Mouse (Mus musculus) megakaryocyte, embryonic 14.5 days (primary cell): ENCODE results near the gene Rbms3. TPM values are rescaled to one million over a fixed set of nuclear protein-coding genes. Genes with fewer than 3 reads are reported as not detected.
A peak's percentile ranks its signal among the peaks of the same experiment; 100 is the strongest.

Experiments
- H3K27me3 ChIP-seq: replicated peaks from 2 replicates; pipeline ENCODE3; 2012; ENCODE audit warnings: inconsistent platforms
- H3K36me3 ChIP-seq: replicated peaks from 2 replicates; pipeline ENCODE3; 2012; ENCODE audit warnings: low read length, inconsistent platforms, mixed read lengths
- H3K4me1 ChIP-seq: 2 replicates; pipeline ENCODE4 v1.6.1; 2012; ENCODE audit warnings: inconsistent platforms
- H3K4me3 ChIP-seq: replicated peaks from 2 replicates; pipeline ENCODE3; 2012; ENCODE audit warnings: moderate library complexity, mild to moderate bottlenecking, inconsistent platforms
- H3K9me3 ChIP-seq: 2 replicates; pipeline ENCODE4 v1.6.1; 2012; ENCODE audit warnings: inconsistent platforms
- FLI1 ChIP-seq: IDR thresholded peaks from 2 replicates; pipeline ENCODE4 v1.6.1; 2012; ENCODE audit warnings: low read length, inconsistent platforms, mixed read lengths
- GATA1 ChIP-seq: IDR thresholded peaks from 3 replicates; pipeline ENCODE4 v1.6.1; 2012; ENCODE audit warnings: mixed read lengths, low read length, inconsistent platforms, borderline replicate concordance
- polyA plus RNA-seq: library from polyadenylated mRNA; stranded (reverse); fragments of >175 nt; gene quantifications from 2 replicates; pipeline ENCODE4 v1.2.3, GENCODE M21; 2012; ENCODE audit warnings: low replicate concordance; ENCODE audit not compliant: insufficient read depth

Gene Rbms3
- polyA plus RNA-seq, 1 experiment = not detected

GRCm38 (mm10) chr9:116676445-116676844 is 953.3 kb downstream of the Rbms3 start:
- Histone ChIP-seq H3K4me1 (no peaks in the 10 kb centered on the region), H3K4me3 (no peak overlapping the region)

GRCm38 (mm10) chr9:116674191-116674590 is 955.5 kb downstream of the Rbms3 start:
- no peaks in the 10 kb centered on the region for H3K4me1 ChIP-seq
- H3K27me3 ChIP-seq = no peaks in the 10 kb centered on the region
- no peaks in the 10 kb centered on the region for H3K36me3 ChIP-seq
- peaks cover 28% of the 10 kb centered on the region for H3K9me3 ChIP-seq
- H3K4me3 ChIP-seq = peak overlapping the region; percentile 12
- no peak for TF ChIP-seq FLI1
- no peak for TF ChIP-seq GATA1

More at GRCm38 (mm10) chr9:116676445-116676844, 953.3 kb downstream of the Rbms3 start:
- Histone ChIP-seq H3K27me3 (no peaks in the 10 kb centered on the region), H3K9me3 (peaks cover 40% of the 10 kb centered on the region), H3K36me3 (no peaks in the 10 kb centered on the region)
- TF ChIP-seq FLI1 (no peak), GATA1 (no peak)

GRCm38 (mm10) chr9:116661026-116661425 is 968.7 kb downstream of the Rbms3 start:
- no peaks in the 10 kb centered on the region for H3K27me3 ChIP-seq
- no peaks in the 10 kb centered on the region for H3K36me3 ChIP-seq
- TF ChIP-seq FLI1 = no peak
- TF ChIP-seq GATA1 = no peak
- no peaks in the 10 kb centered on the region for H3K4me1 ChIP-seq
- H3K9me3 ChIP-seq = peaks cover 31% of the 10 kb centered on the region
- no peak overlapping the region for H3K4me3 ChIP-seq

DNA sequence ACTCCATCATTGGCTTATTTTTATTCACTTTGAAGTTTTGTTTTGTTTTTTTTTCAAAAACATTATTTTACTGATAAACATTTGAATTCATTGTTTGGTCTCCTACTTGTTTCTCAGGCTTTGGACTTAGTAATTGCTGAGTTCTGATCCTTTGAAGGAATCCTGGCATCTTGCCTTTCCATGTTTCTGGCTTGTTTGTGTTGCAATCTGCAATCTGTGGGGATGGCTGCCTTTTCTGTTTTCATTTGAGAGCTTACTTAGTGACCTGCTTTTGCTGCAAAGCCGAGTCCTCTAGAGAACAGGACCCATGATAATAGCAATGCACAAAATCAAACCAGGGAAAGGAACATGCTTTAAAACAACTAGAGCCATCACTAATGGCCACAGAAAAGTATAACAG is 969.8 kb downstream of the Rbms3 start:
- no peaks in the 10 kb centered on the region for H3K27me3 ChIP-seq
- H3K4me1 ChIP-seq = no peaks in the 10 kb centered on the region
- H3K36me3 ChIP-seq = no peaks in the 10 kb centered on the region
- peaks cover 32% of the 10 kb centered on the region for H3K9me3 ChIP-seq
- no peak overlapping the region for H3K4me3 ChIP-seq
- TF ChIP-seq FLI1 = no peak
- no peak for TF ChIP-seq GATA1

DNA sequence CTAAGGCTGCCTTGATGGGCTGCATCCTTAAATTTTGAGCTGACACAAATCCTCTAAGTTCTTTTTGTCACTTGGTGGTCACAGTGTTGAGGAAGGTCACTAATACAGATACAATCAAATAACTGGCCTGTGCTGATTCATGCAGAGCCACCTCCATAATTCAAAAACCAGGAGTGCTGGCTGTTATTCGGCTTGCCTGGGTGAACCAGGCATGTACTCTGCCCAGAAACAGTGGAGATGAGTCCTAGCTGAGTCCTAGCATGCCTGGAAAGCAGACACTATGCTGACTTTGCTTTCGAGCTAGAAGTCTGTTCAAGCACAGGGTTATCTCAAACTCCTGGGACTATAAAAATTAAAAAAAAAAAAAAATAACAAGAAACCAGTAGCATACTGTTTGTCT is 972.6 kb downstream of the Rbms3 start:
- Histone ChIP-seq H3K4me3 (no peak overlapping the region), H3K4me1 (no peaks in the 10 kb centered on the region)

GRCm38 (mm10) chr9:116651414-116651813 is 978.3 kb downstream of the Rbms3 start:
- no peaks in the 10 kb centered on the region for H3K36me3 ChIP-seq
- no peaks in the 10 kb centered on the region for H3K4me1 ChIP-seq
- no peak for TF ChIP-seq FLI1
- no peak for TF ChIP-seq GATA1
- H3K27me3 ChIP-seq = no peaks in the 10 kb centered on the region
- H3K4me3 ChIP-seq = no peak overlapping the region
- H3K9me3 ChIP-seq = peaks cover 25% of the 10 kb centered on the region

More for the DNA sequence above, 972.6 kb downstream of the Rbms3 start:
- Histone ChIP-seq H3K27me3 (no peaks in the 10 kb centered on the region), H3K36me3 (no peaks in the 10 kb centered on the region), H3K9me3 (peaks cover 27% of the 10 kb centered on the region; the same call in 1 of the 2 replicates)
- no peak for TF ChIP-seq GATA1
- TF ChIP-seq FLI1 = no peak

GRCm38 (mm10) chr9:116649955-116650354 is 979.8 kb downstream of the Rbms3 start:
- Histone ChIP-seq H3K9me3 (peaks cover 20% of the 10 kb centered on the region), H3K4me3 (no peak overlapping the region), H3K27me3 (no peaks in the 10 kb centered on the region), H3K4me1 (no peaks in the 10 kb centered on the region), H3K36me3 (no peaks in the 10 kb centered on the region)
- TF ChIP-seq FLI1 = no peak

DNA sequence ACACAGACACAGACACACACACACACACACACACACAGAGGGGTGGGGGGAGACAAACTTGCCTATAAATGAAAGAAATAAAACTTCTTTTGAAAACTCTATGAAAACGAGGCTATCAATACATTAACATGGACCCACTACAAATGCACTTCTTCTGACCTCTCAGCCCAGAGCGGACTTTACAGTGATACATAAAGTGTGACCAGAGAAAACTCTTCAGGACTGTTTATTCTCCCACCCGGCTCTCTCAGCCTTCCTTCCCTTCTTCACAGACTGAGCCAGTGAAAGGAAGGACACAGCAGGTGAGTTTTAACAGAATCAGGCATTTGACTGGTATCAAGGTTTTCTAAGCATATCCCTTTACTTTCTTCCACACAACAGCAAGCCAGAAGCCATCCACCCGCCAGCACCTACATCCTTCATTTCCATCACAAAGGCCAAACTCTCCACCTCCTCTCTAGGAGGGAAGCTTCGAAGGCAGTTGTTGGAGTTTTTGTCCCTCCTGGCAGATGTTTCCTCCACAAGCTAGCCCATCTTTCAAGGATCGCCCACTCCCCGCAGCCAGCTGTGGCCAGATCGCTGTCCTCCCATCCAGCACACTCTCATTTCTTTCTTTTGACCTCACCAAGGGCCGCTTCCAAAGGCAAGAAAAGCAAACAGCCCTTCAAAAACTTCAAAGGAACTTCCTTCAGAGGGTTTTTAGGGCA is 980.5 kb downstream of the Rbms3 start:
- no peaks in the 10 kb centered on the region for H3K36me3 ChIP-seq
- H3K4me3 ChIP-seq = no peak overlapping the region
- H3K9me3 ChIP-seq = peaks cover 17% of the 10 kb centered on the region
- no peak for TF ChIP-seq GATA1
- no peak for TF ChIP-seq FLI1
- no peaks in the 10 kb centered on the region for H3K27me3 ChIP-seq
- no peaks in the 10 kb centered on the region for H3K4me1 ChIP-seq

DNA sequence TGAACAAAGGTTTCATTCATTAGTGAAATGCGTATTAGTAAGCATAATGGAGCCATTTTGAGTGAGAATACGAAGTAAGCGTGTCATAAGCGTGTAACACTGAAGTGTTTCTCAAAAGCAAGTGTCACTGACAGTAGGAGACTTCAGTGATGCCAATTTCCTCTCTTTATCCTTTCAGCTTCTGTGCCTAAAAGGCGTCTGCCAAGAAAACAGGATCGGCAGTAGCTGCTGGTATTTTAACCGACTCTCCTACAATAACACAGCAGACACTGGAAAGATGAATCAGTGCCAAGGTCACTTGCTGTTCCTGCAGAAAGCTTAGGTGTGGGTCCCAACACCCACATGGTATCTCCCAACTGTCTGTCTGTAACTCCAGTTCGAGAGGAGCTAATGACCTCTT is 985.1 kb downstream of the Rbms3 start:
- no peaks in the 10 kb centered on the region for H3K27me3 ChIP-seq
- no peak overlapping the region for H3K4me3 ChIP-seq
- H3K9me3 ChIP-seq = 0 out of 2 replicates have a peak, but pooled peaks cover 4% of the 10 kb centered on the region
- H3K4me1 ChIP-seq = no peaks in the 10 kb centered on the region
- no peak for TF ChIP-seq GATA1
- no peak for TF ChIP-seq FLI1
- no peaks in the 10 kb centered on the region for H3K36me3 ChIP-seq

DNA sequence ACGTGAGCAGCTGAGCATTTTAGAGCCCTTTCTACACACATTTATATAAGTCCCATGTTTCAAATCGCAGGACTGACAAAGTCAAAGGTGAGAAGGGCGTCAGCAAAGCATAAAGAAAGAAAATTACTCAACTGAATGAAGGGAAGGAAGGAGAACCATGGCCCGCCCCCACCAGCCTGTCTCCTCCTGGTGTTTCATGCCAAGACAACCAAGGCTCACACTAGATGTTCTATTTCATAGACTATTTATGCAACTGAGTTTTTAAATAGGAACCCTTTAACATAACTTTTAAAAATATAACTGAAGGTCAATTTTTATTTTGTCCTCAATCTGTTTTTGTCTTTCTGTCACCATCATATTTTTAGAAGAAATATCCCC is 989.4 kb downstream of the Rbms3 start:
- Histone ChIP-seq H3K4me3 (no peak overlapping the region), H3K4me1 (no peaks in the 10 kb centered on the region), H3K9me3 (peaks cover 9% of the 10 kb centered on the region; the same call in 1 of the 2 replicates), H3K36me3 (no peaks in the 10 kb centered on the region), H3K27me3 (no peaks in the 10 kb centered on the region)
- TF ChIP-seq GATA1 = no peak
- no peak for TF ChIP-seq FLI1
